ENCODE assay signal across 9 mouse cellular contexts in genomic region chr8:105481453-105481852, GRCm38 (mm10). TPM values are rescaled to one million over a fixed set of nuclear protein-coding genes. Genes with fewer than 3 reads are reported as not detected.
DNase-seq lines count a peak whose midpoint lies in the region; ATAC-seq and TF ChIP-seq lines count a peak whose summit lies in the region.
"Had no signal": no experiment of that assay in that cellular context is flagged by ENCODE, and none has a peak within 500 bp of the region (broad histone marks: within the 10 kb centered on the region; RNA-seq: fewer than 3 reads in every experiment).

No protein-coding gene starts in this region.

- no peak overlapping the region for H3ac ChIP-seq in C2C12 (ENCODE audit: control insufficient read depth, insufficient read length, low read depth)

- H3K27me3 ChIP-seq in C2C12 (ENCODE audit: control insufficient read depth, insufficient read depth, insufficient read length): no peaks in the 10 kb centered on the region
- no peaks in the 10 kb centered on the region for H3K27me3 ChIP-seq in hindbrain, postnatal 0 days (ENCODE audit: insufficient read depth, low read length)

- peak; percentile 78 for DNase-seq in heart, adult 11 months
- no peak for DNase-seq in heart, adult 8-10 months (ENCODE audit: low spot score)
- DNase-seq in ZHBTc4 (ENCODE audit: low read depth, low spot score): peak; percentile 94
- DNase-seq in hindbrain, postnatal 0 days (ENCODE audit: low spot score): peak; percentile 70
- no peak for DNase-seq in right cerebral cortex, adult 18-20 months
- DNase-seq in kidney, adult 11 months: no peak

- H3K79me3 ChIP-seq in C2C12 (ENCODE audit: low read depth): no peaks in the 10 kb centered on the region

- no peaks in the 10 kb centered on the region for H3K79me2 ChIP-seq in C2C12 (ENCODE audit: control insufficient read depth, insufficient read depth)

- WGBS in hindbrain, postnatal 0 days: 77% methylated on average over 6 of the region's 6 CpGs
- WGBS in olfactory bulb, adult 2 months: 80% methylated on average over 6 of the region's 6 CpGs

- no peaks in the 10 kb centered on the region for H3K9me3 ChIP-seq in hindbrain, postnatal 0 days (ENCODE audit: low read length)

- ATAC-seq in hindbrain, postnatal 0 days: no peak

- no peak overlapping the region for H3K9ac ChIP-seq in hindbrain, postnatal 0 days (replicated peaks; ENCODE audit: low read length)

- no peak overlapping the region for H3K27ac ChIP-seq in hindbrain, postnatal 0 days
- no peak overlapping the region for H3K27ac ChIP-seq in olfactory bulb, adult 2 months (ENCODE audit: insufficient read depth, low read depth, low read length)

- no peak for TF ChIP-seq POLR2A in olfactory bulb, adult 2 months (IDR thresholded peaks at IDR 0.05; ENCODE audit: insufficient read depth, low read depth, low read length)

- no peaks in the 10 kb centered on the region for H3K4me1 ChIP-seq in hindbrain, postnatal 0 days (ENCODE audit: insufficient read depth, low read length)
- peaks cover 9% of the 10 kb centered on the region for H3K4me1 ChIP-seq in olfactory bulb, adult 2 months (ENCODE audit: control insufficient read depth, insufficient read depth, low read length)

- H3K36me3 ChIP-seq in C2C12 (ENCODE audit: control insufficient read depth, insufficient read depth): peaks cover 16% of the 10 kb centered on the region
- 0 out of 2 replicates have a peak, but pooled peaks cover 3% of the 10 kb centered on the region for H3K36me3 ChIP-seq in hindbrain, postnatal 0 days (ENCODE audit: insufficient read depth, low read length)

- TF ChIP-seq CTCF in C2C12 (IDR thresholded peaks at IDR 0.05; ENCODE audit: control insufficient read depth, insufficient read depth, insufficient read length): peak; percentile 39
- TF ChIP-seq CTCF in hindbrain, postnatal 0 days (IDR thresholded peaks at IDR 0.05; ENCODE audit: low read depth): peak; percentile 76
- TF ChIP-seq CTCF in olfactory bulb, adult 2 months (IDR thresholded peaks at IDR 0.05; ENCODE audit: insufficient read depth, low read depth, low read length): peak; percentile 30; the same call in 1 of the 2 replicates

- no peak overlapping the region for H3K4me3 ChIP-seq in C2C12 (ENCODE audit: insufficient read depth, poor library complexity, severe bottlenecking)
- no peak overlapping the region for H3K4me3 ChIP-seq in hindbrain, postnatal 0 days (ENCODE audit: low read length)
- no peak overlapping the region for H3K4me3 ChIP-seq in olfactory bulb, adult 2 months (ENCODE audit: insufficient read depth, low read depth, low read length)
- H3K4me3 ChIP-seq: erythroblast, embryonic 14.5 days had no signal

- no peak overlapping the region for H3K4me2 ChIP-seq in hindbrain, postnatal 0 days (ENCODE audit: low read depth, low read length)

TF ChIP-seq in C2C12, 6 proteins besides CTCF, POLR2A, EP300 and RAD21:
- no peak for TF ChIP-seq CEBPB (IDR thresholded peaks at IDR 0.05; ENCODE audit: low read depth)
- TF ChIP-seq MAX (IDR thresholded peaks at IDR 0.05): no peak
- TF ChIP-seq MYOD1 (IDR thresholded peaks at IDR 0.05; ENCODE audit: control insufficient read depth, insufficient read length, low read depth): no peak
- no peak for TF ChIP-seq FOSL1 (IDR thresholded peaks at IDR 0.05; ENCODE audit: insufficient read depth, low read length, poor library complexity, severe bottlenecking)
- no peak for TF ChIP-seq USF1 (IDR thresholded peaks at IDR 0.05; ENCODE audit: low read depth)
- no peak for TF ChIP-seq MYOG (IDR thresholded peaks at IDR 0.05; ENCODE audit: control insufficient read depth, extremely low read depth, insufficient read length)

RNA-seq across cellular contexts. Expression of gene Tppp3, which starts 10.1 kb away (rescaled TPM):
- 10 to 100 TPM; 25.8 to 42.5 (median 34.9) TPM for total RNA-seq in heart, adult 8-10 months (2022)
- 219 TPM for polyA plus RNA-seq in C2C12 (2012; fragmentation: generic; extraction: Trizol)
- total RNA-seq in hindbrain, postnatal 0 days (2014; rRNA removed): 106 and 108 TPM in 2 replicates
- polyA plus RNA-seq in hindbrain, postnatal 0 days (2015; fragmentation: Nextera tagmentation; extraction: Ambion mirVana): 197 and 201 TPM in 2 replicates
- polyA plus RNA-seq in olfactory bulb, adult 2 months (2012; ENCODE audit: insufficient read depth, insufficient read length, low replicate concordance, missing spikeins): not detected in 2 replicates

RNA-seq across cellular contexts. Expression of gene Zdhhc1, which starts 15.2 kb away (rescaled TPM):
- total RNA-seq in heart, adult 8-10 months (2022): 10 to 100 TPM; 13.0 to 15.3 (median 13.5) TPM
- 8.8 TPM for polyA plus RNA-seq in C2C12 (2012; fragmentation: generic; extraction: Trizol)
- 49.3 and 54.2 TPM in 2 replicates for total RNA-seq in hindbrain, postnatal 0 days (2014; rRNA removed)
- 31.3 and 34.7 TPM in 2 replicates for polyA plus RNA-seq in hindbrain, postnatal 0 days (2015; fragmentation: Nextera tagmentation; extraction: Ambion mirVana)
- not detected in 2 replicates for polyA plus RNA-seq in olfactory bulb, adult 2 months (2012; ENCODE audit: insufficient read depth, insufficient read length, low replicate concordance, missing spikeins)

RNA-seq across cellular contexts. Expression of gene Hsd11b2, which starts 37.1 kb away (rescaled TPM):
- total RNA-seq in heart, adult 8-10 months (2022): under 1 TPM in 1 of 4 experiments, not detected in 3; 0.22 TPM
- 0.11 TPM for polyA plus RNA-seq in C2C12 (2012; fragmentation: generic; extraction: Trizol)
- 6.1 and 9.9 TPM in 2 replicates for total RNA-seq in hindbrain, postnatal 0 days (2014; rRNA removed)
- polyA plus RNA-seq in hindbrain, postnatal 0 days (2015; fragmentation: Nextera tagmentation; extraction: Ambion mirVana): 6.3 and 7.4 TPM in 2 replicates
- polyA plus RNA-seq in olfactory bulb, adult 2 months (2012; ENCODE audit: insufficient read depth, insufficient read length, low replicate concordance, missing spikeins): not detected in 2 replicates
- polyA plus RNA-seq: erythroblast, embryonic 14.5 days had no signal

Comparison
In these comparisons a context has a peak if more than half of its experiments do, and no peak if none do; other contexts are left out.
1. DNase-seq: peak in heart, adult 11 months (single experiment), ZHBTc4 (single experiment) and hindbrain, postnatal 0 days (single experiment); none in heart, adult 8-10 months (single experiment), right cerebral cortex, adult 18-20 months (single experiment) and kidney, adult 11 months (single experiment).
2. RNA of gene Tppp3, which starts 10.1 kb away (polyA plus RNA-seq): 219 TPM in C2C12 (single experiment) and 197 to 201 TPM in hindbrain, postnatal 0 days; not detected in olfactory bulb, adult 2 months; every median in the first group is over 100 times any median in the second.
3. Peak in every context shown above with its lines, with median percentiles within 50 percentile points of each other: CTCF ChIP-seq.